In genomic region chr7:139971436-139971835, GRCm38 (mm10) we compare ENCODE assay signal across 11 mouse cellular contexts. TPM values are rescaled to one million over a fixed set of nuclear protein-coding genes. Genes with fewer than 3 reads are reported as not detected.
DNase-seq lines count a peak whose midpoint lies in the region; ATAC-seq and TF ChIP-seq lines count a peak whose summit lies in the region.
"Had no signal": no experiment of that assay in that cellular context is flagged by ENCODE, and none has a peak within 500 bp of the region (broad histone marks: within the 10 kb centered on the region; RNA-seq: fewer than 3 reads in every experiment).

No protein-coding gene starts in this region.

- intact Hi-C loops in left cerebral cortex, postnatal 4 days (cut with DNase I): no loop called here

- no peak for TF ChIP-seq POLR2A in thymus, adult 2 months (IDR thresholded peaks at IDR 0.05; ENCODE audit: control insufficient read depth, extremely low read depth, insufficient read depth, low read length, poor library complexity)

- no peaks in the 10 kb centered on the region for H3K36me3 ChIP-seq in thymus, adult 2 months (ENCODE audit: control insufficient read depth, insufficient read depth, low read length)
- H3K36me3 ChIP-seq in stomach, embryonic 16.5 days (ENCODE audit: control insufficient read depth, insufficient read depth, low read length): no peaks in the 10 kb centered on the region
- H3K36me3 ChIP-seq: limb, embryonic 15.5 days had no signal

- peaks cover 22% of the 10 kb centered on the region for H3K4me1 ChIP-seq in thymus, adult 2 months (replicated peaks; ENCODE audit: control insufficient read depth, insufficient read depth, low read length)
- H3K4me1 ChIP-seq in stomach, embryonic 16.5 days (ENCODE audit: control insufficient read depth, insufficient read depth, low read length): no peaks in the 10 kb centered on the region; the same call in 1 of the 2 replicates

- no peak overlapping the region for H3K4me3 ChIP-seq in thymus, adult 2 months (ENCODE audit: control insufficient read depth, insufficient read depth, low read length)
- no peak overlapping the region for H3K4me3 ChIP-seq in stomach, embryonic 16.5 days (replicated peaks; ENCODE audit: low read length)
- H3K4me3 ChIP-seq: limb, embryonic 15.5 days had no signal

- H3K9me3 ChIP-seq in stomach, embryonic 16.5 days (replicated peaks; ENCODE audit: control insufficient read depth, low read length): no peaks in the 10 kb centered on the region
- H3K9me3 ChIP-seq: limb, embryonic 15.5 days had no signal

- DNase-seq in thymus, adult 2 months: no peak
- DNase-seq in thymus, postnatal 10 days (ENCODE audit: low spot score in 2 of 2): no peak
- peak; percentile 84 for DNase-seq in NIH3T3 (ENCODE audit: low read depth)
- DNase-seq in left cerebral cortex, postnatal 4 days: no peak
- no peak for DNase-seq in layer of hippocampus, postnatal 25 days (ENCODE audit: extremely low spot score in 1 of 2, low spot score in 1 of 2)
- DNase-seq: heart, postnatal 36 days; kidney, postnatal 14 days had no signal

- peak overlapping the region; percentile 36; the same call in 1 of the 2 replicates for H3K27ac ChIP-seq in thymus, adult 2 months (ENCODE audit: control insufficient read depth, insufficient read depth, low read length)
- peak overlapping the region; percentile 78 for H3K27ac ChIP-seq in stomach, embryonic 16.5 days (ENCODE audit: low read length)
- H3K27ac ChIP-seq: limb, embryonic 15.5 days had no signal

- WGBS in thymus, adult 2 months: 15% methylated on average over 6 of the region's 6 CpGs
- 45% methylated on average over 6 of the region's 6 CpGs for WGBS in stomach, embryonic 16.5 days

- H3K27me3 ChIP-seq in thymus, adult 2 months (ENCODE audit: control insufficient read depth, insufficient read depth, low read length): no peaks in the 10 kb centered on the region
- no peaks in the 10 kb centered on the region for H3K27me3 ChIP-seq in stomach, embryonic 16.5 days (ENCODE audit: control insufficient read depth, insufficient read depth, low read length)
- H3K27me3 ChIP-seq: limb, embryonic 15.5 days had no signal

- TF ChIP-seq CTCF in thymus, adult 2 months (IDR thresholded peaks at IDR 0.05; ENCODE audit: borderline replicate concordance, control insufficient read depth, extremely low read depth, insufficient read depth, low read length, poor library complexity): no peak

- 0 out of 2 replicates have a peak overlapping the region, but pooled peaks have one; percentile 2 for H3K9ac ChIP-seq in stomach, embryonic 16.5 days (ENCODE audit: low read length)
- H3K9ac ChIP-seq: limb, embryonic 15.5 days had no signal

- no peak overlapping the region for H3K4me2 ChIP-seq in stomach, embryonic 16.5 days (ENCODE audit: low read depth, low read length)
- H3K4me2 ChIP-seq: limb, embryonic 15.5 days had no signal

- ATAC-seq in inflammation-experienced regulatory T-cells, adult 6 months: peak; percentile 8
- peak; percentile 41; the same call in 1 of the 2 replicates for ATAC-seq in stomach, embryonic 16.5 days (ENCODE audit: insufficient read depth, low FRiP score)

RNA-seq across cellular contexts. Expression of gene 6430531B16Rik, which starts 7.1 kb away (rescaled TPM):
- 0.73 and 0.84 TPM in 2 replicates for polyA plus RNA-seq in thymus, adult 2 months (2012; rRNA removed)
- 1 to 10 TPM in 2 of 3 experiments, under 1 TPM in 1; 0.66 to 1.5 (median 1.0) TPM for polyA plus RNA-seq in inflammation-experienced regulatory T-cells, adult 6 months (2017; shearing (Covaris generic))
- 0.24 and 0.34 TPM in 2 replicates for polyA plus RNA-seq in stomach, embryonic 16.5 days (2015; fragmentation: Nextera tagmentation; extraction: Ambion mirVana)
- under 1 TPM; 0.66 to 0.83 TPM for total RNA-seq in left cerebral cortex, postnatal 4 days (2021)
- 1 to 10 TPM; 1.0 to 1.4 TPM for total RNA-seq in layer of hippocampus, postnatal 25 days (2021)
- total RNA-seq: heart, postnatal 36 days had no signal
- polyA plus RNA-seq: neural tube, embryonic 11.5 days had no signal

RNA-seq across cellular contexts. Expression of gene Adam8, which starts 20.9 kb away (rescaled TPM):
- polyA plus RNA-seq in thymus, adult 2 months (2012; rRNA removed): 36.0 and 37.6 TPM in 2 replicates
- 10 to 100 TPM in 2 of 3 experiments, 1 to 10 TPM in 1; 8.8 to 59.4 (median 13.1) TPM for polyA plus RNA-seq in inflammation-experienced regulatory T-cells, adult 6 months (2017; shearing (Covaris generic))
- 3.0 and 4.1 TPM in 2 replicates for polyA plus RNA-seq in stomach, embryonic 16.5 days (2015; fragmentation: Nextera tagmentation; extraction: Ambion mirVana)
- total RNA-seq in left cerebral cortex, postnatal 4 days (2021): 1 to 10 TPM; 2.4 to 2.6 TPM
- 1 to 10 TPM; 3.3 to 3.4 TPM for total RNA-seq in layer of hippocampus, postnatal 25 days (2021)

RNA-seq across cellular contexts. Expression of gene Utf1, which starts 27.8 kb away (rescaled TPM):
- 13.8 and 14.2 TPM in 2 replicates for polyA plus RNA-seq in thymus, adult 2 months (2012; rRNA removed)
- polyA plus RNA-seq in inflammation-experienced regulatory T-cells, adult 6 months (2017; shearing (Covaris generic)): 1 to 10 TPM; 3.3 to 5.0 (median 3.6) TPM
- polyA plus RNA-seq in stomach, embryonic 16.5 days (2015; fragmentation: Nextera tagmentation; extraction: Ambion mirVana): not detected in 2 replicates
- not detected for total RNA-seq in left cerebral cortex, postnatal 4 days (2021)
- not detected for total RNA-seq in layer of hippocampus, postnatal 25 days (2021)
- total RNA-seq: heart, postnatal 36 days had no signal
- polyA plus RNA-seq: neural tube, embryonic 11.5 days had no signal
